Mouse (Mus musculus) neural tube, embryonic 12.5 days (tissue): ENCODE measurements around the gene Kctd4. TPM values are rescaled to one million over a fixed set of nuclear protein-coding genes. Genes with fewer than 3 reads are reported as not detected.
"Not testable (repeated sequence)": the region's sequence is repeated elsewhere in the genome, so short reads cannot be mapped to it uniquely, and the experiment has no call there.

Experiments used
- ATAC-seq: fragments of 200-750 bp; cut with Nextera tagmentation; 2 replicates; pipeline ENCODE4 v1.8.0; 2017; ENCODE audit warnings: low read depth, mild to moderate bottlenecking, moderate TSS enrichment, moderate library complexity; ENCODE audit not compliant: low FRiP score
- H3K27ac ChIP-seq: fragments of 300-500 bp; sonication (generic); 2 replicates; pipeline ENCODE4 v1.5.1; 2016
- H3K27me3 ChIP-seq: fragments of 300-500 bp; sonication (generic); replicated peaks from 2 replicates; pipeline ENCODE4 v1.6.1; 2016; ENCODE audit warnings: mild to moderate bottlenecking
- H3K36me3 ChIP-seq: fragments of 300-500 bp; sonication (generic); 2 replicates; pipeline ENCODE4 v1.6.1; 2016; ENCODE audit warnings: mild to moderate bottlenecking
- H3K4me1 ChIP-seq: fragments of 300-500 bp; sonication (generic); 2 replicates; pipeline ENCODE4 v1.6.1; 2016
- H3K4me2 ChIP-seq: fragments of 300-500 bp; sonication (generic); replicated peaks from 2 replicates; pipeline ENCODE4 v1.6.1; 2016; ENCODE audit warnings: mild to moderate bottlenecking
- H3K4me3 ChIP-seq: fragments of 300-500 bp; sonication (generic); 2 replicates; pipeline ENCODE4 v1.5.1; 2016
- H3K9ac ChIP-seq: fragments of 300-500 bp; sonication (generic); 2 replicates; pipeline ENCODE4 v1.6.1; 2016; ENCODE audit warnings: mild to moderate bottlenecking
- H3K9me3 ChIP-seq: fragments of 300-500 bp; sonication (generic); 2 replicates; pipeline ENCODE4 v1.6.1; 2016; ENCODE audit warnings: mild to moderate bottlenecking
- WGBS: fragments of 180-500 bp; shearing (Covaris S2); methylation state at CpG from one replicate; pipeline ENCODE4 v1.1.7; 2016; 5-methylcytosine and 5-hydroxymethylcytosine counted together
- polyA plus RNA-seq: library from polyadenylated mRNA; unstranded; fragments of >200 nt; fragmentation: Nextera tagmentation; extraction: Ambion mirVana; gene quantifications from 2 replicates; pipeline ENCODE4 v1.2.1, GENCODE M21; 2016

Kctd4 gene
- polyA plus RNA-seq: 3.8 and 3.9 TPM in 2 replicates

DNA sequence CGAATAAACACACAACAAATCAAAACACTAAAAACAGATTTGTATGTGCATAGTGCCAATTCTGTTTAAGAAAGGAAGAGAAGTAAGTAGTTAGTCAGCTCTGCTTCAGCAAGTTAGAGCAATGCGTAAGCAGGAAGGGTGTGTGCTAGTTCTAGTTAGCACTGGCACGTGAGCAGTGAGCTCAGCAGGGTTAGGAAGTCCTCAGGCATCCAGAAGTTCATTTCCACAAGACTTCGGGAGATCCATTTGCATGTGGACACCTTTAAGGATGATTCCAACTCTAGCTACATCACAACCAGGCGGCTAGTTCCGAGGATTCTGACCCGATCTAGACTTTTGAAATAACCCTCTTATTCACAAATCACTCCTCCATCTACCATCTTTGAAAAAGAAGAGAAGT, at the start of gene Kctd4:
Gene Kctd4, plus strand, starts transcription at position 244 of the 400 bp plus-strand sequence.
- H3K9ac ChIP-seq: no peak within 1 kb of the TSS
- H3K4me2 ChIP-seq: no peak within 1 kb of the TSS
- H3K4me3 ChIP-seq: no peak within 1 kb of the TSS
- no peak within 1 kb of the TSS for H3K27ac ChIP-seq
- ATAC-seq: no peak
- 92% methylated on average over 7 of the region's 7 CpGs for WGBS
- no peaks in the 10 kb centered on the region for H3K36me3 ChIP-seq
- H3K27me3 ChIP-seq: no peaks in the 10 kb centered on the region
- H3K4me1 ChIP-seq: no peaks in the 10 kb centered on the region
- H3K9me3 ChIP-seq: no peaks in the 10 kb centered on the region

DNA sequence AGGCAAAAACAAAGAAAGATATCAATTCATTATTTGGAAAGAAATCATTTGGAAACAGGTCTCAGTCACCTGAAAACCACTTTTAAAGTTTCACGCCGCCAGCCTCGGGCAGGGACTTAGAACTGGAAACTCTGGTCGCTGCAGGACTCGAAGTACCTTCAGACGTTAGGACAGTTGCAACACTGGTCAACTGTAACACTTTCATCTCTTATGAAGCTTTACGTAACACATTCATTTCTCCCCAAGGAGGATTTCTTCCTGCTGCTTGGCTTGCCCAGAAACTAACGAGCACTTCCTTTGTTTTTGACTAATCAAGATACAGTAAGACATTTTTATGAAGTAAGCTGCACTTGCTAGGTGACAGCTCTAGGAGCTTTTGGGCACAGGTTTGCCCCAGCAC, 47.9 kb upstream of the Kctd4 start:
- no peak for ATAC-seq
- Histone ChIP-seq H3K27me3 (no peaks in the 10 kb centered on the region), H3K4me1 (no peaks in the 10 kb centered on the region), H3K9ac (no peak overlapping the region), H3K4me2 (no peak overlapping the region), H3K9me3 (no peaks in the 10 kb centered on the region), H3K36me3 (peaks cover 18% of the 10 kb centered on the region), H3K27ac (no peak overlapping the region), H3K4me3 (no peak overlapping the region)
- 94% methylated on average over 8 of the region's 8 CpGs for WGBS

DNA sequence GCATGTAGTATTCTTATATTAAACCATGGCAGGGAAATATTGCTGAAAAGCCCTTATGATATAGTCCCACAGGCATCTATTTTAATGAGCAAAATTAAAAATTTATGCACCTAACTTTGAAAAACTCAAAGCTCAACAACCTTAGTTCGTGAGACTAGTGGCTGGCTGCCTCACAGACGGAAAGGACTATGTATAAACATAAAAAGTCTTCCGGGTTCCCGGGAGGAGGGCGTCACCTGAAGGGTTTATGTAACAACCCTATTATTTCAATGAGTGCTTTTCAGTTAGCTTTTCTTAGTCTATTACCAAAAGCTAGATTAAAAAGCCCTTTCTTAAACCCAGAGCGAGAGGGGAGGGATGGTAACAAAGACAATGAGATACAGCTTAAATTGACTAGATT, 42.8 kb upstream of the Kctd4 start:
- Histone ChIP-seq H3K27me3 (no peaks in the 10 kb centered on the region), H3K36me3 (no peaks in the 10 kb centered on the region), H3K27ac (no peak overlapping the region), H3K4me1 (no peaks in the 10 kb centered on the region), H3K4me2 (no peak overlapping the region), H3K9me3 (no peaks in the 10 kb centered on the region), H3K4me3 (no peak overlapping the region), H3K9ac (no peak overlapping the region)
- no peak for ATAC-seq
- WGBS: 89% methylated on average over 6 of the region's 6 CpGs

DNA sequence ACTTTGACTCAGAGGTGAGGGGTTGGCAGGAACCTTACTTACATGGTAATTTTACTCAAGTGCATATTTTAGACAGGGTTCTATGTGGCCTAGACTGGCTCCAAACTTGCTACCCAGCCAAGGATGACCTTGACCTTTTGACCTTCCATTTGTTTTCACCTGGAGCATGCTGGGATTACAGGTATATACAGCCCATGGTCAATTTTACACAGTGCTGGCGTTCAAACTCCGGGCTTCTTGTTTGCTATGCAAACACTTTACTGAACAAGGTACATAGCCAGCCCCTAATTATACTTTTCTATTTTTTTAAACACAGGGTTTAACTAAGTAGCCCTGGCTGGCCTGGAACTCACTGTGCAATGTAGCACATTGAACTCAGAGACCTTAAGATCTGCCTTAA, 42.1 kb upstream of the Kctd4 start:
- Histone ChIP-seq H3K4me3 (no peak overlapping the region), H3K9me3 (no peaks in the 10 kb centered on the region), H3K9ac (no peak overlapping the region), H3K27me3 (no peaks in the 10 kb centered on the region), H3K27ac (no peak overlapping the region), H3K4me2 (no peak overlapping the region), H3K4me1 (no peaks in the 10 kb centered on the region), H3K36me3 (no peaks in the 10 kb centered on the region)
- no peak for ATAC-seq
- WGBS: 88% methylated on average over 2 of the region's 2 CpGs

GRCm38 (mm10) chr14:75923314-75924052, 31.3 kb upstream of the Kctd4 start:
- ATAC-seq: no peak
- no peaks in the 10 kb centered on the region for H3K36me3 ChIP-seq
- WGBS: 90% methylated on average over 1 of the region's 1 CpGs
- no peak overlapping the region for H3K4me3 ChIP-seq
- H3K27me3 ChIP-seq: no peaks in the 10 kb centered on the region
- no peak overlapping the region for H3K9ac ChIP-seq
- H3K4me2 ChIP-seq: no peak overlapping the region
- no peaks in the 10 kb centered on the region for H3K4me1 ChIP-seq
- H3K9me3 ChIP-seq: no peaks in the 10 kb centered on the region
- no peak overlapping the region for H3K27ac ChIP-seq

GRCm38 (mm10) chr14:75929713-75930112, 25.1 kb upstream of the Kctd4 start:
- 96% methylated on average over 8 of the region's 8 CpGs for WGBS
- not testable (repeated sequence) for ATAC-seq, H3K36me3 ChIP-seq, H3K27me3 ChIP-seq, H3K4me2 ChIP-seq, H3K9me3 ChIP-seq, H3K9ac ChIP-seq, H3K4me1 ChIP-seq, H3K27ac ChIP-seq, H3K4me3 ChIP-seq

DNA sequence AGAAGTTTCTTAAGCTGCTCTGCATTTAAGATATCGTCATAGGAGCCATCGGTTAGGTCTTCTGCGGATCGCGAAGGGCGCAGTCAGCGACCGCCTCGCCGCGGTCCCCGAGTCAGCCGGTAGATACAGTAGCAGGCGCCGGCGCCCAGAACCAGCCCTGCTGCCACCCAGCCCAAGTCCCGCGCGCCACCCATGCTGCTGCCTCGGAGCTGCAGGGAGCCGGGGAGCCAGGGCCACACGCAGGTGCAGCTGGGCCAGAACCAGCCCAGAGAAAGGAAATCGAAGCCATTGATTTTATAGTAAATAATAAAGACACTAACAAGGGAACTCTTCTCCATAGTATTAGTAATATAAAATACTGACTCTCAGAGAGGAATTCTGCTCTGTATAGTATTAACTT, 23.5 kb upstream of the Kctd4 start:
- no peaks in the 10 kb centered on the region for H3K4me1 ChIP-seq
- WGBS: 95% methylated on average over 23 of the region's 23 CpGs
- H3K27me3 ChIP-seq: no peaks in the 10 kb centered on the region
- H3K4me3 ChIP-seq: no peak overlapping the region
- ATAC-seq: no peak
- no peak overlapping the region for H3K9ac ChIP-seq
- no peak overlapping the region for H3K27ac ChIP-seq
- no peaks in the 10 kb centered on the region for H3K9me3 ChIP-seq
- H3K4me2 ChIP-seq: no peak overlapping the region
- H3K36me3 ChIP-seq: no peaks in the 10 kb centered on the region

- Histone ChIP-seq H3K9ac (no peak overlapping the region), H3K9me3 (no peaks in the 10 kb centered on the region), H3K4me2 (no peak overlapping the region), H3K27ac (no peak overlapping the region), H3K4me1 (no peaks in the 10 kb centered on the region), H3K27me3 (no peaks in the 10 kb centered on the region), H3K36me3 (no peaks in the 10 kb centered on the region), H3K4me3 (no peak overlapping the region)
- ATAC-seq: no peak
- WGBS: 90% methylated on average over 2 of the region's 2 CpGs
Measured at GRCm38 (mm10) chr14:75934359-75934758, 20.4 kb upstream of the Kctd4 start.

- no peak overlapping the region for H3K9ac ChIP-seq
- no peak overlapping the region for H3K27ac ChIP-seq
- 55% methylated on average over 1 of the region's 1 CpGs for WGBS
- no peak overlapping the region for H3K4me3 ChIP-seq
- ATAC-seq: no peak
- no peaks in the 10 kb centered on the region for H3K9me3 ChIP-seq
- H3K36me3 ChIP-seq: no peaks in the 10 kb centered on the region
- no peaks in the 10 kb centered on the region for H3K4me1 ChIP-seq
- H3K27me3 ChIP-seq: no peaks in the 10 kb centered on the region
- no peak overlapping the region for H3K4me2 ChIP-seq
Measured at GRCm38 (mm10) chr14:75937714-75938113, 17.1 kb upstream of the Kctd4 start.

GRCm38 (mm10) chr14:75941500-75941899, 13.3 kb upstream of the Kctd4 start:
- Histone ChIP-seq H3K4me3 (no peak overlapping the region), H3K4me2 (no peak overlapping the region), H3K9me3 (no peaks in the 10 kb centered on the region), H3K27me3 (no peaks in the 10 kb centered on the region), H3K36me3 (no peaks in the 10 kb centered on the region), H3K27ac (no peak overlapping the region), H3K9ac (no peak overlapping the region), H3K4me1 (no peaks in the 10 kb centered on the region)
- WGBS: 98% methylated on average over 1 of the region's 1 CpGs
- ATAC-seq: no peak

DNA sequence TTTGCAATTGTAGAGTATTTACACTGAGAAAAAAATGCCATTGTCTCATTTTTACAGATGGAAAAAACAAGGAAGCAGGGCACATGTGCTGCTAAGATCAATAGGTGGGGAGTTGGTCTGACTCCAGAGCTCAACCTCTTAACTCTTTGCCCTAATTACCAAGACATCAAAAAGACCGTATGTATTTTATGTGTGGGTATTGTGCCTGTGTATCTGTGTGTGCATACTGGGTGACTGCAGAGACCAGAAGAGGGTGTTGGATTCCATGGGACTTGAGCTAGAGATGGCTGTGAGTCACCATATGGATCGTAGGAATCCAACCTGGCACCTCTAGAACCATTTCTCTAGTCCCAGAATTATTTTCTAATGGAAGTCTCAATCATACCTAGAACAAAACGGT, 12.4 kb upstream of the Kctd4 start:
- H3K27ac ChIP-seq: no peak overlapping the region
- H3K27me3 ChIP-seq: no peaks in the 10 kb centered on the region
- H3K36me3 ChIP-seq: no peaks in the 10 kb centered on the region
- H3K4me1 ChIP-seq: no peaks in the 10 kb centered on the region
- H3K9ac ChIP-seq: no peak overlapping the region
- no peak overlapping the region for H3K4me3 ChIP-seq
- no peak overlapping the region for H3K4me2 ChIP-seq
- WGBS: 90% methylated on average over 3 of the region's 3 CpGs
- no peak for ATAC-seq
- no peaks in the 10 kb centered on the region for H3K9me3 ChIP-seq

GRCm38 (mm10) chr14:75947674-75948073, 7.1 kb upstream of the Kctd4 start:
- Histone ChIP-seq H3K9me3 (no peaks in the 10 kb centered on the region), H3K4me2 (no peak overlapping the region), H3K27me3 (no peaks in the 10 kb centered on the region), H3K4me1 (no peaks in the 10 kb centered on the region), H3K9ac (no peak overlapping the region), H3K27ac (no peak overlapping the region), H3K4me3 (no peak overlapping the region), H3K36me3 (no peaks in the 10 kb centered on the region)
- 68% methylated on average over 3 of the region's 3 CpGs for WGBS
- no peak for ATAC-seq

DNA sequence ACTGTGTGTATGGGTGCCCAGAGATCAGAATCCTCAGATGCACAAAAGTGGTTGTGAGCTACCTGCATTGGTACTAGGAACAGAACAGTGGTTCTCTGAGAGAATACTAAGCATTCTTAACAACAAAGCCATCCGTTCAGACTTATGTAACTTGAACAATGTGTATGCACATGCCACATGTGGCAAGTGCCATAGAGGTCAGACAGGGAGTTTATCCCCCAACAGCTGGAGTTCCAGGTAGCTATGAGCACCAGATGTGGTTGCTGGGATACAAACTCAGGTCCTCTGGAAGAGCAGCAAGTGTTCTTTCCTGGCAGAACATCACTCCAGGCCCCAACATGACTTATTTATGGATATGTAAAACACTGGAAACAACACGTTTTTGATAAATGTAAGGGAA, 1.8 kb upstream of the Kctd4 start:
- no peak overlapping the region for H3K9ac ChIP-seq
- no peaks in the 10 kb centered on the region for H3K27me3 ChIP-seq
- no peak for ATAC-seq
- H3K36me3 ChIP-seq: no peaks in the 10 kb centered on the region
- H3K9me3 ChIP-seq: no peaks in the 10 kb centered on the region
- no peaks in the 10 kb centered on the region for H3K4me1 ChIP-seq
- H3K4me2 ChIP-seq: no peak overlapping the region
- H3K4me3 ChIP-seq: no peak overlapping the region
- WGBS: 65% methylated on average over 2 of the region's 2 CpGs
- H3K27ac ChIP-seq: no peak overlapping the region
